In the genomic region with DNA sequence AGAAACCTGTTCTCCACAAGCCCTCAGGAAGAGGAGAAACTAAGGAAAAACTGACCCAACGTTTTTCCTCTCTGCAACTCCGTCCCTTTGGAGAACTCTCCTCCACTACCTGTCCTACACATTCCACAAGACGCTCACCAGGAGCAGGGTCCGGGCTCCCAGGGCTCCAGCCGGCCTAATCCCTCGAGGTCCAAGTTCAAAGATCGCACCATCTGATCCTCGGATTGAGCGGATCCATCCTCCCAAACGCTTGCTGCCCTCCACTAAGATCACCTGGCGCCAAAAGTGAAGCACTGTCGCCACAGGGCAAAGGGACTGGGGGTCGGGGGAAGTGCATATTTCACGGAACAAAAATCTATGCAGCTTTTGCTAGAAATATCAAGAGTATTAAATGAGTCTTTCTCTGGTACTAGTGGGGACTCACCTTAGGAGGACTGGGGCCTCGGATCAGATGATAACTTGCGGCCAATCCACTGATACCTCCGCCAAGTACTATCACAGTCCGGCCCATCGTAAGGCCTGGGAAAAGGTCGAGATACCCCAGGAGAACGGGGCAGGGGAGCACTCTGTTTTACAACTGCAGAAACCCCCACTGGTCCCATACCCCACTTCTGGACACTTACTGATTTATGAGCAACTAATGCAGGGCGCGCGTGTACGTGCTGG, we compare ENCODE assay signal across 7 mouse cellular contexts. TPM values are rescaled to one million over a fixed set of nuclear protein-coding genes. Genes with fewer than 3 reads are reported as not detected.
DNase-seq lines count a peak whose midpoint lies in the region; ATAC-seq and TF ChIP-seq lines count a peak whose summit lies in the region.

No protein-coding gene starts in this region.

- H3K4me3 ChIP-seq in neural tube, embryonic 11.5 days (ENCODE audit: low read depth, low read length): peak overlapping the region; percentile 67
- peak overlapping the region; percentile 85 for H3K4me3 ChIP-seq in erythroblast, embryonic 14.5 days (replicated peaks)
- peak overlapping the region; percentile 58 for H3K4me3 ChIP-seq in intestine, embryonic 15.5 days (replicated peaks)
- peak overlapping the region; percentile 59 for H3K4me3 ChIP-seq in liver, postnatal 0 days (ENCODE audit: low read depth, low read length)

- no peaks in the 10 kb centered on the region for H3K9me3 ChIP-seq in neural tube, embryonic 11.5 days (ENCODE audit: control insufficient read depth, low read length)
- H3K9me3 ChIP-seq in erythroblast, embryonic 14.5 days (ENCODE audit: control insufficient read depth, low read length): no peaks in the 10 kb centered on the region
- H3K9me3 ChIP-seq in intestine, embryonic 15.5 days: no peaks in the 10 kb centered on the region
- no peaks in the 10 kb centered on the region for H3K9me3 ChIP-seq in liver, postnatal 0 days (ENCODE audit: low read length)

- H3K4me2 ChIP-seq in neural tube, embryonic 11.5 days (ENCODE audit: low read depth): peak overlapping the region; percentile 84
- H3K4me2 ChIP-seq in intestine, embryonic 15.5 days (replicated peaks): peak overlapping the region; percentile 87
- H3K4me2 ChIP-seq in liver, postnatal 0 days (ENCODE audit: low read depth, low read length): peak overlapping the region; percentile 81

- H3K9ac ChIP-seq in neural tube, embryonic 11.5 days (ENCODE audit: low read length): peak overlapping the region; percentile 61
- H3K9ac ChIP-seq in intestine, embryonic 15.5 days: peak overlapping the region; percentile 55
- peak overlapping the region; percentile 96 for H3K9ac ChIP-seq in liver, postnatal 0 days (replicated peaks)

- ATAC-seq in neural tube, embryonic 11.5 days (ENCODE audit: insufficient read depth, low FRiP score, low TSS enrichment): peak; percentile 40
- ATAC-seq in intestine, embryonic 15.5 days: peak; percentile 49
- peak; percentile 22 for ATAC-seq in liver, postnatal 0 days

- WGBS in neural tube, embryonic 11.5 days: 2% methylated on average over 25 of the region's 25 CpGs
- 1% methylated on average over 25 of the region's 25 CpGs for WGBS in intestine, embryonic 15.5 days
- WGBS in liver, postnatal 0 days (ENCODE audit: insufficient replicate concordance): 3% methylated on average over 25 of the region's 25 CpGs

- peaks cover 6% of the 10 kb centered on the region; the same call in 1 of the 2 replicates for H3K4me1 ChIP-seq in neural tube, embryonic 11.5 days (ENCODE audit: control insufficient read depth, insufficient read depth, low read length)
- H3K4me1 ChIP-seq in erythroblast, embryonic 14.5 days (ENCODE audit: control insufficient read depth): peaks cover 68% of the 10 kb centered on the region
- peaks cover 21% of the 10 kb centered on the region for H3K4me1 ChIP-seq in intestine, embryonic 15.5 days (replicated peaks)
- peaks cover 12% of the 10 kb centered on the region for H3K4me1 ChIP-seq in liver, postnatal 0 days (ENCODE audit: insufficient read depth)

- no peaks in the 10 kb centered on the region for H3K27me3 ChIP-seq in neural tube, embryonic 11.5 days (ENCODE audit: control insufficient read depth, insufficient read depth, low read length)
- no peaks in the 10 kb centered on the region for H3K27me3 ChIP-seq in erythroblast, embryonic 14.5 days (ENCODE audit: control insufficient read depth)
- no peaks in the 10 kb centered on the region for H3K27me3 ChIP-seq in intestine, embryonic 15.5 days (replicated peaks)
- no peaks in the 10 kb centered on the region for H3K27me3 ChIP-seq in liver, postnatal 0 days (ENCODE audit: insufficient read depth, low read length)

- DNase-seq in neural tube, embryonic 11.5 days (ENCODE audit: low spot score): no peak
- no peak for DNase-seq in neural tube, embryonic 10.5 days (ENCODE audit: extremely low spot score, low spot score)
- no peak for DNase-seq in liver, postnatal 0 days
- no peak for DNase-seq in right cerebral cortex, adult 18-20 months
- DNase-seq in ovary, postnatal 10 days (ENCODE audit: low spot score): no peak

- H3K27ac ChIP-seq in neural tube, embryonic 11.5 days (ENCODE audit: low read depth, low read length): no peak overlapping the region
- peak overlapping the region; percentile 59 for H3K27ac ChIP-seq in intestine, embryonic 15.5 days
- H3K27ac ChIP-seq in liver, postnatal 0 days (ENCODE audit: low read depth): peak overlapping the region; percentile 97

- no peak for TF ChIP-seq CTCF in liver, postnatal 0 days (IDR thresholded peaks at IDR 0.05; ENCODE audit: low read depth)

- no peak for TF ChIP-seq EP300 in liver, postnatal 0 days (IDR thresholded peaks at IDR 0.05; ENCODE audit: low read depth)

- peaks cover 16% of the 10 kb centered on the region for H3K36me3 ChIP-seq in neural tube, embryonic 11.5 days (ENCODE audit: control insufficient read depth, insufficient read depth, low read length)
- peaks cover 87% of the 10 kb centered on the region for H3K36me3 ChIP-seq in erythroblast, embryonic 14.5 days (ENCODE audit: control insufficient read depth)
- peaks cover 22% of the 10 kb centered on the region for H3K36me3 ChIP-seq in intestine, embryonic 15.5 days
- peaks cover 65% of the 10 kb centered on the region for H3K36me3 ChIP-seq in liver, postnatal 0 days (replicated peaks; ENCODE audit: insufficient read depth, low read length)

RNA-seq across cellular contexts. Expression of a gene that starts 0.6 kb away (rescaled TPM):
- polyA plus RNA-seq in neural tube, embryonic 11.5 days (2014; fragmentation: Nextera tagmentation; extraction: Ambion mirVana): 55.6 and 65.3 TPM in 2 replicates
- polyA plus RNA-seq in erythroblast, embryonic 14.5 days (2012): 89.9 and 167 TPM in 2 replicates
- polyA plus RNA-seq in intestine, embryonic 15.5 days (2015; fragmentation: Nextera tagmentation; extraction: Ambion mirVana): 38.7 and 40.9 TPM in 2 replicates
- 61.5 and 69.6 TPM in 2 replicates for polyA plus RNA-seq in liver, postnatal 0 days (2015; fragmentation: Nextera tagmentation; extraction: Ambion mirVana)

RNA-seq across cellular contexts. Expression of a gene that starts 7.4 kb away (rescaled TPM):
- 90.3 and 104 TPM in 2 replicates for polyA plus RNA-seq in neural tube, embryonic 11.5 days (2014; fragmentation: Nextera tagmentation; extraction: Ambion mirVana)
- polyA plus RNA-seq in erythroblast, embryonic 14.5 days (2012): 8.4 and 13.0 TPM in 2 replicates
- 56.0 and 57.2 TPM in 2 replicates for polyA plus RNA-seq in intestine, embryonic 15.5 days (2015; fragmentation: Nextera tagmentation; extraction: Ambion mirVana)
- 13.9 and 15.1 TPM in 2 replicates for polyA plus RNA-seq in liver, postnatal 0 days (2015; fragmentation: Nextera tagmentation; extraction: Ambion mirVana)

RNA-seq across cellular contexts. Expression of a gene that starts 10.3 kb away (rescaled TPM):
- polyA plus RNA-seq in neural tube, embryonic 11.5 days (2014; fragmentation: Nextera tagmentation; extraction: Ambion mirVana): 67.4 and 70.6 TPM in 2 replicates
- 11.1 and 11.6 TPM in 2 replicates for polyA plus RNA-seq in erythroblast, embryonic 14.5 days (2012)
- 54.2 and 54.5 TPM in 2 replicates for polyA plus RNA-seq in intestine, embryonic 15.5 days (2015; fragmentation: Nextera tagmentation; extraction: Ambion mirVana)
- polyA plus RNA-seq in liver, postnatal 0 days (2015; fragmentation: Nextera tagmentation; extraction: Ambion mirVana): 16.0 and 16.7 TPM in 2 replicates

RNA-seq across cellular contexts. Expression of a gene that starts 14.4 kb away (rescaled TPM):
- polyA plus RNA-seq in neural tube, embryonic 11.5 days (2014; fragmentation: Nextera tagmentation; extraction: Ambion mirVana): 102 and 103 TPM in 2 replicates
- 3.9 and 4.8 TPM in 2 replicates for polyA plus RNA-seq in erythroblast, embryonic 14.5 days (2012)
- polyA plus RNA-seq in intestine, embryonic 15.5 days (2015; fragmentation: Nextera tagmentation; extraction: Ambion mirVana): 103 and 108 TPM in 2 replicates
- polyA plus RNA-seq in liver, postnatal 0 days (2015; fragmentation: Nextera tagmentation; extraction: Ambion mirVana): 58.1 and 59.6 TPM in 2 replicates

RNA-seq across cellular contexts. Expression of a gene that starts 29.2 kb away (rescaled TPM):
- polyA plus RNA-seq in neural tube, embryonic 11.5 days (2014; fragmentation: Nextera tagmentation; extraction: Ambion mirVana): 242 and 286 TPM in 2 replicates
- polyA plus RNA-seq in erythroblast, embryonic 14.5 days (2012): 7.0 and 7.5 TPM in 2 replicates
- 304 and 326 TPM in 2 replicates for polyA plus RNA-seq in intestine, embryonic 15.5 days (2015; fragmentation: Nextera tagmentation; extraction: Ambion mirVana)
- polyA plus RNA-seq in liver, postnatal 0 days (2015; fragmentation: Nextera tagmentation; extraction: Ambion mirVana): 158 and 170 TPM in 2 replicates
